Mouse (Mus musculus) brain, embryonic 14.5 days (tissue): ENCODE measurements around the gene Rad51c. TPM values are rescaled to one million over a fixed set of nuclear protein-coding genes. Genes with fewer than 3 reads are reported as not detected.

Experiments
- DNase-seq: peaks from one replicate; pipeline ENCODE4 v3.0.0-alpha.2; 2011; ENCODE audit warnings: low read depth
- CTCF ChIP-seq: fragments of 200-500 bp; IDR thresholded peaks from 2 replicates; pipeline ENCODE4 v1.5.1; 2012; ENCODE audit warnings: inconsistent platforms, mild to moderate bottlenecking, moderate library complexity, borderline replicate concordance; ENCODE audit not compliant: insufficient read depth, insufficient read length; ENCODE audit errors: extremely low read depth
- POLR2A ChIP-seq: fragments of 200-500 bp; IDR thresholded peaks from 2 replicates; pipeline ENCODE4 v1.6.1; 2012; ENCODE audit warnings: mild to moderate bottlenecking, inconsistent platforms, borderline replicate concordance; ENCODE audit not compliant: poor library complexity, insufficient read depth, insufficient read length, severe bottlenecking; ENCODE audit errors: extremely low read depth
- polyA plus RNA-seq: library from polyadenylated mRNA; depleted of rRNA; stranded (reverse); fragments of >200 nt; gene quantifications from 2 replicates; pipeline ENCODE4 v1.2.3, GENCODE M21; 2012; rRNA removed

Rad51c gene
- polyA plus RNA-seq, 1 experiment = 5.9 TPM

DNA sequence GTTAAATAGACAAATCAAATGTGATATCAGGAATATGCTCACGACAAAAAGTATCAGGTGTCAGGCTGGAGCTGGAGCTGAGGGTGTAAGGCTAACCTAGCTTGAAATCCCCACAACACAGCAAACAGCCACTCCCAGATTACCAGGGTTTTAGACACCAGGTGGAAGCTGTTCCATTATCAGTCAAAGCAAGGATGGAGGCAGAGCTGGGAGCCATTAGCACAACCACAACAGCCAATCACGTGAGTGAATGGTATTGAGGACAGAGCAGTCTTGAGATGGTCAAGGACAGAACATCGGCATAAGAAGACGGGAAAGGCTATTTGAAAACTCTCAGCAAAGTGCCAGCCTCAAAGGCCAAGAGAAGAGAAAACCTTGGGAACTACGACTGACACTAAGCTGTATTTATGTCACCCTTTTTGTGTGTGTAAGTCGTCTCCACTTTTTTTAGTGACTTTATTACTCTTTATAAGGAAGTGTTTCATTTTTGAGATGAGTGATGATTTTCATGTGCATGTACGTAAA lies 51.0 kb downstream of the Rad51c start:
- TF ChIP-seq CTCF (no peak), POLR2A (no peak)

More for the DNA sequence above, 51.0 kb downstream of the Rad51c start:
- DNase-seq = no peak

Other genes starting within 250 kb of the Rad51c start
- gene Ppm1e, start 45.9 kb downstream of the Rad51c start, polyA plus RNA-seq = 41.6 and 50.9 TPM in 2 replicates
- 0.32 and 1.1 TPM in 2 replicates for gene Tex14, start 111 bp upstream of the Rad51c start, polyA plus RNA-seq
- not detected in 2 replicates for gene Gm11492, start 161.7 kb upstream of the Rad51c start, polyA plus RNA-seq
- 17.0 and 19.4 TPM in 2 replicates for gene Sept4, start 163.9 kb upstream of the Rad51c start, polyA plus RNA-seq
- gene Mtmr4, start 187.2 kb upstream of the Rad51c start, polyA plus RNA-seq = 72.7 and 80.3 TPM in 2 replicates
- 0.23 and 0.26 TPM in 2 replicates for gene Hsf5, start 212.2 kb upstream of the Rad51c start, polyA plus RNA-seq